Mouse (Mus musculus): Measurements from ENCODE around the gene Gramd1b. TPM values are rescaled to one million over a fixed set of nuclear protein-coding genes. Genes with fewer than 3 reads are reported as not detected.
A peak's percentile ranks its signal among the peaks of the same experiment; 100 is the strongest.

The Gramd1b gene
- polyA plus RNA-seq, 1 experiment from 2014 or later: 8.5 TPM

DNA sequence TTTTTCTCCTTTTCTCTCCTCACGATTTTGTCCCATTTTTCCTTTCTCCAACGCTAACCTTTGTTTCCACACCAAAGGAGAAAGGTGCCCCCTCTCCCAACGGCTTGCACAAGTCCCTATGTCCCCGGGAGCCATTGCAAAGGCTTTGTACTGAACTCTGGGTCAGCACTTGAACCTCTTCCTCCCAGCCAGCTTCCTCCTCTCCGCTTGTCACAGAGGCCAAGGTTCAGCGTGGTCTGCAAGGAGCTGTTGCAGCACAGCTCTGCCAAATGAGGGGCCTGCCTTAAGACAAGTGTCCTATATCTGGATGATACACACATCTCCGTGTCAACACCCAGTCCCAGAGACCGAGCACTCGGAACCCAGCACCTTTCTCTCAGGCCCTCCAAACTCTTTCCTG is 130.3 kb downstream of the Gramd1b start:
- H3K4me1 ChIP-seq (ENCODE audit: control insufficient read depth, insufficient read depth, low read length): peaks cover 12% of the 10 kb centered on the region
- no peaks in the 10 kb centered on the region for H3K27me3 ChIP-seq (ENCODE audit: control insufficient read depth, insufficient read depth, low read length)
- H3K36me3 ChIP-seq (ENCODE audit: control insufficient read depth, insufficient read depth, low read length): no peaks in the 10 kb centered on the region
- no peak for ATAC-seq (replicated peaks; ENCODE audit: insufficient number of reproducible peaks, low FRiP score, low TSS enrichment)
- no peak overlapping the region for H3K4me3 ChIP-seq (ENCODE audit: low read depth, low read length)
- H3K9ac ChIP-seq (ENCODE audit: low read depth, low read length): no peak overlapping the region
- H3K4me2 ChIP-seq: no peak overlapping the region
- H3K27ac ChIP-seq (ENCODE audit: low read depth, low read length): no peak overlapping the region
- no peaks in the 10 kb centered on the region for H3K9me3 ChIP-seq (replicated peaks; ENCODE audit: control insufficient read depth, low read length)
- 48% methylated on average over 9 of the region's 9 CpGs for WGBS (ENCODE audit: insufficient replicate concordance)

DNA sequence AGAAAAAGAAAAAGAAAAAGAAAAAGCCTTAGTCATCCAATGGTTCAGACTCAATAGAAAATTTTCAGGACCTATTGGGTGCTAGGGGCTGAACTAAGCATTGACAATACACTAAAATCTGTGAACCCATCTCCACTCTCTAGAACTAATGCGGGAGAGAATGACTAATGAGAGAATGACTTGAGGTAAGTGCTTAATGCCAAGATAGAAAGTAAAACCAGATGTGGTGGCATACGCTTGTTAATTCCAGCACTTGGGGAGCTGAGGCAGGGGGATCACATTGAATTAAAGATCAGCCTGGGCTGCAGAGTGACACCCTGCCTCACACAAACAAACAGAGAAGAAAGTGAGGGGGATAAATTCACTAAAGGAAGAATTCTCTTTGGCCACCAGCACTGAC is 131.0 kb downstream of the Gramd1b start:
- Histone ChIP-seq H3K4me1 (ENCODE audit: control insufficient read depth, insufficient read depth, low read length) (peaks cover 9% of the 10 kb centered on the region), H3K36me3 (ENCODE audit: control insufficient read depth, insufficient read depth, low read length) (no peaks in the 10 kb centered on the region), H3K9me3 (replicated peaks; ENCODE audit: control insufficient read depth, low read length) (no peaks in the 10 kb centered on the region), H3K4me2 (no peak overlapping the region), H3K27me3 (ENCODE audit: control insufficient read depth, insufficient read depth, low read length) (no peaks in the 10 kb centered on the region), H3K9ac (ENCODE audit: low read depth, low read length) (no peak overlapping the region), H3K4me3 (ENCODE audit: low read depth, low read length) (no peak overlapping the region), H3K27ac (ENCODE audit: low read depth, low read length) (no peak overlapping the region)
- no peak for ATAC-seq (replicated peaks; ENCODE audit: insufficient number of reproducible peaks, low FRiP score, low TSS enrichment)
- 89% methylated on average over 2 of the region's 2 CpGs for WGBS (ENCODE audit: insufficient replicate concordance)

DNA sequence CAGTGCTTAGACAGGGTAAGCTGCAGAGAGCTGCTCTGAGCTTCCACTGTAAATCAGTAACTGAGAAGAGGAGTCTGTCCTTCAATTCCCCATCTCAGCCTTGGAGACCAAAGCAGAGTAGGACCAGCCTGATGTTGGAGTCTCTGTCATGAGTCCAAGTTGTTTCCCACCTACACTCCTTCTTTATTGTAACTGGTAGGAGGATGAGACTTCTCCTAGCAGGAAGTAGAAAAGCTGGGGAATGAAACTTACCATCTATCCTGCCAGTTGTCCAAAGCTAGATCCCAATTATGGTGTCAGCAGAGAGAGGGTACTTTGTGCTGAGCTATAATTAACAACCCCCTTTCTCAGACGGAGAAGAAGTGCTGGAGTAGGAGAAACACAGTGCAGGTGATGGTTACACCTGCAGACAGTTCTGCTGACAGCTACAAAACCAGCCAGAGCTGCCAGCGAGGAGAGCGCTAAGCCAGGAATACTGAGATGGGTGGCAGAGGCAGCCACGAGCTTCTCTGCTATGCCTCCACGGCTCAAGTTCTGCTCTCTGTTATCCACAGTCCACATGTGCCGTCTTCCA is 131.7 kb downstream of the Gramd1b start:
- Histone ChIP-seq H3K4me2 (no peak overlapping the region), H3K9ac (ENCODE audit: low read depth, low read length) (no peak overlapping the region), H3K27me3 (ENCODE audit: control insufficient read depth, insufficient read depth, low read length) (no peaks in the 10 kb centered on the region), H3K4me3 (ENCODE audit: low read depth, low read length) (no peak overlapping the region), H3K27ac (ENCODE audit: low read depth, low read length) (no peak overlapping the region), H3K4me1 (ENCODE audit: control insufficient read depth, insufficient read depth, low read length) (peaks cover 6% of the 10 kb centered on the region), H3K36me3 (ENCODE audit: control insufficient read depth, insufficient read depth, low read length) (no peaks in the 10 kb centered on the region), H3K9me3 (replicated peaks; ENCODE audit: control insufficient read depth, low read length) (no peaks in the 10 kb centered on the region)
- no peak for ATAC-seq (replicated peaks; ENCODE audit: insufficient number of reproducible peaks, low FRiP score, low TSS enrichment)
- 59% methylated on average over 6 of the region's 6 CpGs for WGBS (ENCODE audit: insufficient replicate concordance)

DNA sequence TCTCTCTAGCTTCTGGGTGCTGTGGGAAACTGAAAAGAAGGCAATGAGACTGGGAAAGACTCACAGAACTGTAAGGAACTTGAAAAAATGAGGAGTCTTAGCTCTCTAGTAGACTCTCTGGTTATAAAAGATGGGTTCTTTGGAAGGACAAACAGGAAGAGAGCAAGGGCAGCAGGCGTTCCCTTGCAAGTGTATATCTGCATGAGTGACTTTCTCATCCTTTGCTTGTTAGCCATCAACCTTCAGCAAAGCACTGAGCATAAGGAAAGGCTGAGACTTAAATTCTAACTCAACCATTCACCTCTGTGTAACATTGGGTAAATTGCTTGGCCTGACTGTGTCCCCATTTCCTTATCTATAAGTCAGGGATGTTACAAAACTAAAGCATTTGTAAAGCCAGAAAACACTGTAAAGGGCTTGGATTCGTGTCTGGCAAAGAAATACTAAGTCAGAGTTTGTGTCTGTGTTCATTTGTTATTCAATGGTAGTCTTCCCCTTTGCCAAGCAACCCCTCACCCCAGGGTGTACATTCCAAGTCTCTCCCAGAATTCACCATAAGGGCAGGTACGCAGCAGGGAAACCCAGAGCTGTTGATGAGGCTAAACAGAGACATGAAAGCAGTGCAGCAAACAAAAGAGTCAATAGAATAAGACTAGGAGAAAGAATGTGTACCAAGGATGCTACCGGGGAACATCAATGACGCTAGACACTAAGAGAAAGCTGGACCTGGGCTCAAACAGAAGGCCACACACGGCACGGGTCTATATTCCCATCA is 133.5 kb downstream of the Gramd1b start:
- 74% methylated on average over 7 of the region's 7 CpGs for WGBS (ENCODE audit: insufficient replicate concordance)
- ATAC-seq (replicated peaks; ENCODE audit: insufficient number of reproducible peaks, low FRiP score, low TSS enrichment): no peak

DNA sequence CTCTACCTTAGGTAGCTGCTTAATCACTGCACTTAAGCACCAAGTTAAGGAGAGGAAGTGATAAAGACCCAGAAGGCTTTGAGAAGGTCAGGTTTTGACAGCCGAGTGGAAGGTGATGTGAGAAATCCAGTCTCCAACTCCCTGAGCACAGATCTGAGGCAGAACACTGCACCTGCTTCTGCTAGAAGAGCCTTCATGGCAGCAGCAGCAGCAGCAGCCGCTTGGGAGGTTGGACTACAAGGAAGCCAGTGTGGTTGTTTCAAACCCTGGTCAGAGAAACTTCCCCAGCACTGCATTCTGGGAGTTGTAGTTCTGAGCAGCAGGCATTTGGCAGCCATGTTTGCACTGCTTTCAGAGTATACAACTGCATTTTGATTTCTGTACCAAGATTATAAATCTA is 134.1 kb downstream of the Gramd1b start:
- Histone ChIP-seq H3K4me1 (ENCODE audit: control insufficient read depth, insufficient read depth, low read length) (peaks cover 14% of the 10 kb centered on the region), H3K27me3 (ENCODE audit: control insufficient read depth, insufficient read depth, low read length) (no peaks in the 10 kb centered on the region), H3K27ac (ENCODE audit: low read depth, low read length) (no peak overlapping the region), H3K9ac (ENCODE audit: low read depth, low read length) (no peak overlapping the region; the same call in 1 of the 2 replicates), H3K9me3 (replicated peaks; ENCODE audit: control insufficient read depth, low read length) (no peaks in the 10 kb centered on the region), H3K4me2 (peak overlapping the region; percentile 48), H3K36me3 (ENCODE audit: control insufficient read depth, insufficient read depth, low read length) (no peaks in the 10 kb centered on the region), H3K4me3 (ENCODE audit: low read depth, low read length) (no peak overlapping the region; the same call in 1 of the 2 replicates)
- WGBS (ENCODE audit: insufficient replicate concordance): 26% methylated on average over 2 of the region's 2 CpGs
- ATAC-seq (replicated peaks; ENCODE audit: insufficient number of reproducible peaks, low FRiP score, low TSS enrichment): no peak

More for the DNA sequence above, 133.5 kb downstream of the Gramd1b start:
- Histone ChIP-seq H3K4me1 (ENCODE audit: control insufficient read depth, insufficient read depth, low read length) (peaks cover 8% of the 10 kb centered on the region), H3K9ac (ENCODE audit: low read depth, low read length) (no peak overlapping the region), H3K9me3 (replicated peaks; ENCODE audit: control insufficient read depth, low read length) (no peaks in the 10 kb centered on the region), H3K27me3 (ENCODE audit: control insufficient read depth, insufficient read depth, low read length) (no peaks in the 10 kb centered on the region), H3K4me2 (no peak overlapping the region), H3K4me3 (ENCODE audit: low read depth, low read length) (no peak overlapping the region), H3K36me3 (ENCODE audit: control insufficient read depth, insufficient read depth, low read length) (no peaks in the 10 kb centered on the region), H3K27ac (ENCODE audit: low read depth, low read length) (no peak overlapping the region)

DNA sequence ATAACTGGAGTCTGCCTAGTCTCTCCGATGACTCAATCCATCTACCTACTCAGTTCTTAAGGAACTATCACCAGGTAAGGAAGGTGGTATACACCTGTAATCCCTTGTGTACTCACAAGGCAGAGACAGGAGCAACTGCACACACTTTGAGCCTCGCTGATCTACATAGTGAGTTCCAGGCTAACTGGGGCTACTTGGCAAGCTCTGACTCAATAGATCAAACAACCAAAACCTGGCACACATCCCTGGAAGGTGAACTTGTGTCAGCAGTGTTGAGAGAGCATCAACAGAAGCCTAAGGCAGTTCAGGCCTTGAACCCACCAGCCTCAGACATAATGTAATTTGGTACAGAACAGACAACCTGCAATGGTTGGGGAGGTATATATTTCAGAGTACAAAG is 135.0 kb downstream of the Gramd1b start:
- no peak for ATAC-seq (replicated peaks; ENCODE audit: insufficient number of reproducible peaks, low FRiP score, low TSS enrichment)
- H3K4me2 ChIP-seq: no peak overlapping the region

DNA sequence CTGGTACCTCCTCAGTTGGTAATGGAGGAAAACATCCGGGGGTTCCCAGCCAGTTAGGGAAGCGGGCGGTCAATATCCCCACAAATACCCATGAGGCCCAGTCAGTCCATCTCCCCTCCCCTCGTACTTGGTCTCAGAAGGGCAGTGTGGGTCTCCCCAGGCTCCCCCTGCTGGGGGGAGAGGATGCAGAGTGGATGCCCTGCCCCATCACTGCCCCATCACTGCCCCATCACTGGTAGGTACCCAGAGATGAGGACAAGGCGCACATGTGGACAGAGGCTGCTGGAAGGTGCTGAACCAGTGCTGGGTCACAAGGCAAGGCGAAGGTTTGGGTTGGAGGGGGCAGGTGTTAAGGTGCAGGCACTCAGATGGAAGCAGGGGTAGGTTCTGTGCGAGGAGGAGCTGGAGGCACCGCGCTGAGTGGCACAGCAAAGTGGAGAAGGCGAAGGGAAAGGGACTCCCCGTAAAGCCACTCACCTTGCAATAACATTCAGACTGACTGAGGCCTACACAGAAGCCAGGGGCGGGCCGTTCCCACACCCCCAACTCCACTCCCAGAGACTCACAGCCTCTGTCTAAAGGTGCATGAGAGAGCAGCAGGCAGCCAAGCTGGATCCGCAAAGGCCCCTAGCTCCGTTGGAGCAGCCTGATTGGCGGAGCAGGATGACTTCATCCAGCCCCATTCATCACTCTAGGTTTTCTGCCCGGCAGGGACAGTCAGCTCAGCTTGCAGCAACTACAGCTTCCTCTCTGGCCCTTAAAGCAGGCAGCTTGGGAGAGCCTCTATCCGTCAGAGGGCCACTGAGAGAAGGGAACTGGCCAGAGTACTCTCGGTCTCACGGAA is 139.1 kb downstream of the Gramd1b start:
- Histone ChIP-seq H3K9me3 (replicated peaks; ENCODE audit: control insufficient read depth, low read length) (no peaks in the 10 kb centered on the region), H3K27me3 (ENCODE audit: control insufficient read depth, insufficient read depth, low read length) (no peaks in the 10 kb centered on the region), H3K4me2 (peak overlapping the region; percentile 53), H3K4me1 (ENCODE audit: control insufficient read depth, insufficient read depth, low read length) (peaks cover 13% of the 10 kb centered on the region), H3K9ac (ENCODE audit: low read depth, low read length) (peak overlapping the region; percentile 43; the same call in 1 of the 2 replicates), H3K27ac (ENCODE audit: low read depth, low read length) (peak overlapping the region; percentile 47; the same call in 1 of the 2 replicates), H3K4me3 (ENCODE audit: low read depth, low read length) (0 out of 2 replicates have a peak overlapping the region, but pooled peaks have one; percentile 18), H3K36me3 (ENCODE audit: control insufficient read depth, insufficient read depth, low read length) (no peaks in the 10 kb centered on the region)
- WGBS (ENCODE audit: insufficient replicate concordance): 23% methylated on average over 20 of the region's 20 CpGs
- ATAC-seq (replicated peaks; ENCODE audit: insufficient number of reproducible peaks, low FRiP score, low TSS enrichment): peak; percentile 72

More for the DNA sequence above, 135.0 kb downstream of the Gramd1b start:
- 86% methylated on average over 2 of the region's 2 CpGs for WGBS (ENCODE audit: insufficient replicate concordance)
- Histone ChIP-seq H3K36me3 (ENCODE audit: control insufficient read depth, insufficient read depth, low read length) (no peaks in the 10 kb centered on the region), H3K4me1 (ENCODE audit: control insufficient read depth, insufficient read depth, low read length) (peaks cover 19% of the 10 kb centered on the region), H3K9ac (ENCODE audit: low read depth, low read length) (no peak overlapping the region), H3K27ac (ENCODE audit: low read depth, low read length) (no peak overlapping the region), H3K27me3 (ENCODE audit: control insufficient read depth, insufficient read depth, low read length) (no peaks in the 10 kb centered on the region), H3K9me3 (replicated peaks; ENCODE audit: control insufficient read depth, low read length) (no peaks in the 10 kb centered on the region), H3K4me3 (ENCODE audit: low read depth, low read length) (no peak overlapping the region)

DNA sequence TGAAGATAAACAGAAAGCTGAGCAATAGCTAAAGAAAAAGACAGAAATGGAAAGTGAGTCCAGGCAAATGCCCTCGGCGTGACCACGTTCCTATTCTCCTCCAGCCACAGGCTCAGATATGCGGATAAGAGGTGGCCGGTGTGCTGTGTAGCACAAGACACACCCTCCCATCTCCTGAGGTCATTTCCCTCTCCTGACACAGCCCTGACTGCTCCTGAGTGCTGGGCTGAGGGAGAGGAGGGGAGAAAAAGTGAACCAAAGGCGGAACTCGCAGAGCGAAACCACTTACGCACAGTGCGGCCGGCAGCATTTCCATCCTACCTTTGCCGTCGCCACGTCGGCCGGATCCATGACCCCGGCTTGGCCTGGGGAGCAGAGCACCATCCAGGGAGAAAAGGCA is 139.8 kb downstream of the Gramd1b start:
- Histone ChIP-seq H3K9me3 (replicated peaks; ENCODE audit: control insufficient read depth, low read length) (no peaks in the 10 kb centered on the region), H3K4me1 (ENCODE audit: control insufficient read depth, insufficient read depth, low read length) (peaks cover 13% of the 10 kb centered on the region), H3K36me3 (ENCODE audit: control insufficient read depth, insufficient read depth, low read length) (no peaks in the 10 kb centered on the region), H3K27ac (ENCODE audit: low read depth, low read length) (no peak overlapping the region), H3K4me3 (ENCODE audit: low read depth, low read length) (no peak overlapping the region), H3K9ac (ENCODE audit: low read depth, low read length) (no peak overlapping the region), H3K4me2 (peak overlapping the region; percentile 53), H3K27me3 (ENCODE audit: control insufficient read depth, insufficient read depth, low read length) (no peaks in the 10 kb centered on the region)
- no peak for ATAC-seq (replicated peaks; ENCODE audit: insufficient number of reproducible peaks, low FRiP score, low TSS enrichment)
- 53% methylated on average over 17 of the region's 17 CpGs for WGBS (ENCODE audit: insufficient replicate concordance)

All from heart, embryonic 11.5 days (tissue).